Mouse (Mus musculus): ENCODE data around the gene Gtf3c2.

Gtf3c2 gene

DNA sequence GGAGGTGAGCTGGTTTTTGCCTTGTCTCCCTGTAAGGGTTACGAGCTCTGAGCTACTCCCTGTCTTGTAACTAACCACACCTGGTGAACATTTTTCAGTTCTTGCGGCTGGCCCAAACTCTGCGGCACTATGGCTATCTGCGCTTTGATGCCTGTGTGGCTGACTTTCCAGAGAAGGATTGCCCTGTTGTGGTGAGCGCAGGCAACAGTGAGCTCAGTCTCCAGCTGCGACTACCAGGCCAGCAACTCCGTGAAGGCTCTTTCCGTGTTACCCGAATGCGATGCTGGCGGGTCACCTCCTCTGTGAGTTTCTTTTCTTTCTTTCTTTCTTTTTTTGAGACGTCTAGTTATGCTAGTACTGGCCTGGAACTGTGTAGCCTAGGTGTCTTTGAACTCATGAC lies 17.1 kb upstream of the Gtf3c2 start:
- DNase-seq: no peak

DNA sequence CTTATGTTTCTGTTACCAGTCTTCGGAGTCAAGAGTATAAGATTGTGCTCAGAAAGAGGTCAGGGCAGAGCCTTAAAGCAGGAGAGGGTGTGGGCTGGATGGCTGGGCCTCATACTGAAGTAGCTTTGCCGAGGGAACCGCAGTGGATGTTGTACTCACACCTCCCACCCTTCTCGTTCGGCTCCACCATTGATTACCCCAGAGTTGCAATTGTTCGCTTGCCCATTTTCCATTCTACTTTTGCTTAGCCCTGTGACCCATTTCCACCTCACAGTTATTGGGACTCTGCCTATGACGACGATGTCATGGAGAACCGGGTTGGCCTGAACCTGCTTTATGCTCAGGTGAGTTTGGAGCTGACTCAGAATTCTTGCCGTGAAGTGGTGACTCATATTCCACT lies 16.3 kb upstream of the Gtf3c2 start:
- DNase-seq: no peak

GRCm38 (mm10) chr5:31195671-31196070 lies 15.7 kb upstream of the Gtf3c2 start:
- DNase-seq: no peak

DNA sequence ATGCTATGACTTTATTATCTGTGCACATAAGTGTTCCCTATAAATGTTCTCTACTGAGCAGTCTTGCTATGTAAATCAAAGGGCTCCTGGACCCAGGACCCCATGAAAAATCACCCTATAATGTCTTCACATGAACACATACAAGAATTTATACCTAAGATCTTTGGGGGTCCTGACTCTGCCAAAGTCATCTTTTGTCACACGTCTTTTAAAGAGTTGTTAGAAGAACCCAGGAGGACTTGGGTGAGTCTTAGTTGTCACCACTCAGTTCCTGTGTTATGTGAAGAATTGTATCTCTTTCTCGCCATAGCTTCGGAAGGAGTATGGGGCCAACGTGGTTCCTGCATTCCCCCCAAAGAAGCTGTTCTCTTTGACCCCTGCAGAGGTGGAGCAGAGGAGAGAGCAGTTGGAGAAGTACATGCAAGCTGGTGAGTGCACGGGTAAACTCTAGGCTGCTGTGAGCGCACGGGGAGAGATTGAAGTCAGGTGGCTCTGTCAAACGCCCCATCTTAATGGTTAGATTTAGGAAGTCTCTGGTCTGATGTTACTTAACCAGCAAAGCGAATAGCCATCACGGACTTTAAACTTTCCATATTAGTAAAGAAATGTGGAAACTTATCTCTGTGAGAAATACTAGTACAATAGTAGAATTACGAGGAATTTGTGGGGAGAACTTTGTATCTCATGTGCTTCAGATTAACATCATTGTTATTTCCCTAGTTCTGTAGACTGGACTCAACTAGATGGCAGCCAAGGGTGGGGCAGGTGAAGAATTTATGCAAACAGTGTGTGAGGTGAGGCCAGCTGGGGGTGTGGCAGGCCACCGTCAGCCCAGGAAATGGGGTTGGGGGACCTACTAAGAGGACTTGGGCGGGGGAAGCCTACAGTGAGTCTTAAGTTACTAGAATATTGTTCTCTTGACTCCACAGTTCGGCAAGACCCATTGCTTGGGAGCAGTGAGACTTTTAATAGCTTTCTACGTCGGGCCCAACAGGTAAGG lies 14.8 kb upstream of the Gtf3c2 start:
- DNase-seq: no peak

DNA sequence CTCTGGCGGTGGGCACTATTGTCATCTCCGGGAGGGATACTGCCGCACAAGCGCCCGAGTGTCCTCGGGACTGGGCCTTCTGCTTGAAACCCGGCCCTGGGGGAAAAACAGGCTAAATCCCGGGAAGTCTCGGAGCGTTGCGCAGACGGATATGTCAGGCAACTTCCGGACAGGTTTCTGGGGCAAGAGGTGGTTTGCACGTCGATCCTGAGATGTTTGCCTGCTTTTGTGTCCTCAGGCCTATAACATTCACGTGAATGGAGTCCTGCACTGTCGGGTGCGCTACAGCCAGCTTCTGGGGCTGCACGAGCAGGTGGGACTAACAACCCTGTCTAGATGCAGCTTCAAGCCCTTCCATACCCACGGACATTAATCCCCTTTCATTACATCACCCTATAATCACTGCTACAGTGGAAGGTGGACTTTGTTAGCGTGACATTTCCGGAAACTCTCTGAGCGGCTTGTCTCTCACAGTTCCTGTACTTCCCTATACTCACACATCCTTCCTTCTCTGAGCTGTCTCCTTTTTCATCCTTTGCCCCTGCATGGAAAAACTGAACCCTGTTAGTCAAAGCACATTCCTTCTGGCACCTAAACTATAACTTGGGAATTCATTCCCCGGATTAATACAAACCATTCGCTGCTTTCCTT lies 13.8 kb upstream of the Gtf3c2 start:
- DNase-seq: no peak

GRCm38 (mm10) chr5:31192939-31193630 lies 13.1 kb upstream of the Gtf3c2 start, which contains the start of the genes Snx17 and Eif2b4:
Snx17 (plus strand) TSS chr5:31193227.
Eif2b4 (minus strand) TSS chr5:31193430.
- peak; percentile 100 for DNase-seq

DNA sequence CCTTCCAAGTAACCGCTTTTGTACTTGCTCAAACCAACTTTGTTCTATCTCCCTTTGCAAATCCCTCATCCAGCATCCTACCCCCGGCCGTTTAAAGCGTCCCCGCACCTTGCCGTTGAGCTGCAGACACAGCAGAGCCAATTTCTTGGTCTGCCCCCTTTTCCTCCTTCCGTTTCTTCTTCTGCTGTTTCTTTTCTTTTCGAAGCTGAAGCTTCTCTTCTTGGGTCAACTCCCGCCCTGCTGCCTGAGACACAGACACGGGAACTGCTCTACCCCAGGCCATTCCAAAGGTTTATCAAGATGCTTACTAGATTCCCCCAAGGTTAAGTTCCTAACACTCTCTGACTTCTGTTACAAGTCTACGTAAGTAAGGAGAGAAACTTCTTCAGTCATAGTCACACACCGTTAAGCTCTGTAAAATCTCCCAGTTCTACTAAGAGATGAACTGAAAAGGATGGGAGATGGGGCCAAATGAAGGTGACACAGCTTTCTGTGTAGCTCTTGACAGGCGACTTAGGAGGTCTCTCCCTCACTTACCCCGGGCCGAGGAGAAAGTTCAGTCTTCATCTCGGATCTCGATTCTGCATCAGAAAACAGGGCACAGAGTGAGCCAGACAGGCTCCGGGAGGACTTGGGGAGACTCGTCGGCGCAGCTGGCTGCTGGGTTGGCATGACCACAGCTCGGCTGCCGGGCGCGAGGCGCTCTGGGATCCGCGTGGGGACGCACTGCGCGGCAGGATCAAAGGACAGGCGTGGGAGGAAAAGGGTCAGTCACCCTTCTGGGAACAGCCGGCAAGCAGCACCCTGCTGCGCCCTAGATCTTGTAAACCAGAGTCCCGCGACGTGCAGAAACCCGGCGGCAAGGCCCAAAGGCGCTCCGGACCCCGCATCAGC lies 12.3 kb upstream of the Gtf3c2 start:
- DNase-seq: peak in 1 of 2 experiments; percentile 81

- DNase-seq: no peak
These were observed 10.3 kb upstream of the Gtf3c2 start for GRCm38 (mm10) chr5:31190201-31190600.

DNA sequence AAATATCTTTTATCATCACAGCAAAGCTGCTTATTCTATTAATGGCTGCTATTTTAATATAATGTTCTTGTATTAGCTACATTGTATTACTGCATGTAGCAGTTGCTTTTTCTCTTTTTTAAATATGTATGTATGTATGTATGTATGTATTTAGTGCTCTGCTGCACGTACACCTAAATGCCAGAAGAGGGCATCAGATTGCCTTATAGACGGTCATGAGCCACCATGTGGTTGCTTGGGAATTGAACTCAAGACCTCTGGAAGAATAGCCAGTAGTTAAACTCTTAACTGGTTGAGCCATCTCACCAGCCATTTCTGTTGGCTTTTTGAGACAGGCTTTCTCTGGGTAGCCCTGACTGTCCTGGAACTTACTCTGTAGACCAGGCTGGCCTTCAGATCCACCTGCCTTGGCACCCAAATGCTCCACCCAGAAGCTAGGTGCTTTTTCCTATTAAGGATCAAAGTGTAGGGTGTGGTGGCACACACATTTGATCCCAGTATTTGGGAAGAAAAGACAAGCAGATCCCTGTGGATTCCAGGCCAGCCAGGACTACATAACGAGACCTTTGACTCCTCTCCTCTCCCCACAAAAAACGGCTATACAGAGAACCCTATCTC lies 8.4 kb upstream of the Gtf3c2 start:
- no peak for DNase-seq

DNA sequence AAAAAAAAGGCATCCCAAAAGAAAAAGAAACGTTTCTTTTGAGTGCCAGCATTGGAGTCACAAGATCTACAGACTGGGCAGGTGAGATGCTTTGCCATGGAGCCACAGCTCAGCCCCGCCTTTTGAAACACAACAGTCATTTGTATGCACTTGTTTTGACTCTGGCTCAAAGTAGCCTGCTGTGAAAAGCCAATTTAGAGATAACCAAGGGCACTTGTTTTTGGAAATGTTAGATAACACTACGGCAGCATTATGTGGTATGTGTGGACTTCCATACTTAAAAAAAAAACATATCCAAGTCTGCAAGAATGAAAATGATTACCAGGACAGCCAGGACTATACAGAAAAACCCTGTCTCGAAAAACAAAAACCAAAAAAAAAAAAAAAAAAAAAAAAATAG lies 3.7 kb upstream of the Gtf3c2 start:
- DNase-seq: no peak

GRCm38 (mm10) chr5:31181183-31181770 lies 1.3 kb upstream of the Gtf3c2 start:
- no peak for DNase-seq

DNA sequence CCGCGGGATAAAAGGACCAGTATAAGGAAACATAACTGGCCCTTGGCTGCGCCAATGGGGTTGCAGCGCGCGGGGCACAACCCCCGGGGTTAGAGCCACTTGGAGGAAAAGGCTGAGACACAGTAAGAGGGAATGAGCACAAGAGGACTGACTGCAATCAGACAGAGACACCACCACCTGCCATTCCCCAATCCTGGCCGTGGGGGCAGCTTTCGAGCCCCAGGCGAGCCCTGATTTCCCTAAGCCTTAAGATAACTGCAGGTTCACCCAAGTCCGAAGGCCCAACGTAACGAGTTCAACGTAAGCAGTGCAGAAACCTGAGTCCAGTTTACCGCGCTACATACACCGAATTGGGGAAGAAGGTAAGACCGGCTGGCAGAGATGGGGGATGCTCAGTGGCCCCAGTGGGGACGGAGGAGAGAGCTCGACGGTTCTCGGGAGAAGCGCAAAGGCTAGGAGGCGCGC lies 611 bp downstream of the Gtf3c2 start:
- no peak for DNase-seq

DNA sequence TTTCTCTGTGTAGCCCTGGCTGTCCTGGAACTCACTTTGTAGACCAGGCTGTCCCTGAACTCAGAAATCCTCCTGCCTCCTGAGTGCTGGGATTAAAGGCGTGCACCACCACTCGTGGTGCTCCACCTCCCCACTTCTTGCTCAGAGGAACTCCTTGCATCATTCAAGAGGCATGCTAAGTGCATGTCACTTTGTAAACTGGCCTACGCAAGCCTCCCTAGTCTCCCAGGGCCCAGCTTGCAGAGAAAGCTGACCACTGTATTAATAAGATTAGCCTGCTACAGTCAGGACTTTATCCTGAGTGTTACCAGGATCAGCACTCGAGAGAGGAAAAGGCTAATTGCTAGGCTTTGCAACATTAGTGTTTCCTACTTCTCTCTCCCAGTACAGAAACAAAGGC lies 11.3 kb downstream of the Gtf3c2 start:
- DNase-seq: peak in 1 of 2 experiments; percentile 34

- DNase-seq: no peak
These were observed 15.1 kb downstream of the Gtf3c2 start for GRCm38 (mm10) chr5:31164878-31165277.

DNA sequence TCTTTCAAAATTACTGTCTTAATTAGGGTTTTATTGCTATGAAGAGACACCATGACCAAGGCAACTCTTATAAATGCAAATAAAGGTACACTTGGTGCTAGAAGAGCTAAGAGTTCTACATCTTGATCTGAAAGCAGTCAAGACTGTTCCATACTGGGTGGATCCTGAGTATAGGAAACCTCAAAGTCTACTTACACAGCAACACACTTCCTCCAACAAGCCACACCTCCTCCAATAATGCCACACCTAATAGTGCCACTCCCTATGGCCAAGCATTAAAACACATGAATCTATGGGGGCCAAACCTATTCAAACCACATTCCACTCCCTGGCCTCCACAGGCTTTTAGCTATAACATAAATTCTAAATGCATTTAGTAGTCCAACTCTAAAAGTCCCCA lies 17.5 kb downstream of the Gtf3c2 start:
- no peak for DNase-seq

GRCm38 (mm10) chr5:31154152-31154553 lies 25.8 kb downstream of the Gtf3c2 start, which contains the start of gene Mpv17:
Mpv17 (minus strand) TSS chr5:31154251.
- peak; percentile 90 to 92 for DNase-seq

GRCm38 (mm10) chr5:31153516-31154151 lies 26.3 kb downstream of the Gtf3c2 start:
- peak in 1 of 2 experiments; percentile 10 for DNase-seq

DNA sequence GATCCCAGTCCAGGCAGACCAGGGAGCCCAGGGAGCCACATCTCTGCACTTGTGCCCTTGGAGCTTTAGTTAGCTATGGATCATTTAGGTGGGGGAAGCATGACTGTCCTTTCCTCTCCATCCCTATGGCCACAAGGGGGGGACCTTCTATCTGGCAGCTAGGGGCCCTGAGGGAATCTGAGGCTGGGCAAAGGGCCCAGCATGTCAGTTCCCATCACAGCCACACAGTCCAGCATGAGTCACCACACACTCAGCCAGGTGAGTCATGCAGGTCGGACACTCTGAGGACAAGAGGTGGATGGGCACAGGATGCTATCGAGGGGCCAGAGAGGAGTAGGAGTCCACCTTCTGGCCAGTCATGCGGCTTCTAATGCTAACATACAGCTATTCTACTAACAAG lies 28.2 kb downstream of the Gtf3c2 start:
- peak in 1 of 2 experiments; percentile 14 for DNase-seq

DNA sequence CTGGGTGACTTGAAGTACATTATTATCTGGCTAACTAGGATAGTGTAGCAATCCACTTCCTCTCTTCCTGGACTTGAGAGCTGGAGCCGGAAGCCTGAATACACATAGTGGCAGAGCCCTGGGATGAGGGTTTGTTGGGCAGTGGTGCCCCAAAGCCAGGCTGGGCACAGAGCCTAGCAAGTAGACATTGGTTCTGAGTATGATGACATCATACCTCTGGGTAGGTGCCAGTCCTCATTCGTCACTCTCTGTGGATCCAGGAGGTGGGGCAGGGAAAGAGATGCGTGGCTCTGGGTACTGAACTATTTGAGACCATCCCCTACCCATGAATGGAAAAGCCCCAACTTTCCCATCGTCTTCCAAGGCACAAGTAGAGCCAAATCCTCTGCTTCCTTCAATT lies 30.2 kb downstream of the Gtf3c2 start:
- DNase-seq: peak in 1 of 2 experiments; percentile 21

GRCm38 (mm10) chr5:31138968-31139425 lies 40.9 kb downstream of the Gtf3c2 start:
- no peak for DNase-seq

Measured in lung, adult 18-20 months (tissue).